Mouse (Mus musculus): ENCODE measurements around the gene Fggy.

Gene Fggy

GRCm38 (mm10) chr4:95729142-95729826 is 172.0 kb downstream of the Fggy start:
- DNase-seq (ENCODE audit: low spot score in 2 of 2), result no peak

- DNase-seq (ENCODE audit: low spot score in 2 of 2), result no peak
These were observed 173.8 kb downstream of the Fggy start for GRCm38 (mm10) chr4:95731110-95731509.

- DNase-seq (ENCODE audit: low spot score in 2 of 2), result peak in 1 of 2 experiments; percentile 7
These were observed 176.3 kb downstream of the Fggy start for GRCm38 (mm10) chr4:95733397-95734249.

GRCm38 (mm10) chr4:95735967-95736366 is 178.7 kb downstream of the Fggy start:
- DNase-seq (ENCODE audit: low spot score in 2 of 2), result no peak

GRCm38 (mm10) chr4:95736674-95737073 is 179.4 kb downstream of the Fggy start:
- DNase-seq (ENCODE audit: low spot score in 2 of 2), result no peak

GRCm38 (mm10) chr4:95738179-95738578 is 180.9 kb downstream of the Fggy start:
- DNase-seq (ENCODE audit: low spot score in 2 of 2), result no peak

- DNase-seq (ENCODE audit: low spot score in 2 of 2), result no peak
These were observed 181.4 kb downstream of the Fggy start for GRCm38 (mm10) chr4:95738725-95739124.

- DNase-seq (ENCODE audit: low spot score in 2 of 2), result no peak
These were observed 183.9 kb downstream of the Fggy start for GRCm38 (mm10) chr4:95741115-95741734.

GRCm38 (mm10) chr4:95742986-95743385 is 185.7 kb downstream of the Fggy start:
- no peak for DNase-seq (ENCODE audit: low spot score in 2 of 2)

GRCm38 (mm10) chr4:95746954-95747353 is 189.6 kb downstream of the Fggy start:
- DNase-seq (ENCODE audit: low spot score in 2 of 2), result no peak

GRCm38 (mm10) chr4:95747415-95748202 is 190.3 kb downstream of the Fggy start:
- DNase-seq (ENCODE audit: low spot score in 2 of 2), result no peak

- DNase-seq (ENCODE audit: low spot score in 2 of 2), result no peak
These were observed 192.9 kb downstream of the Fggy start for GRCm38 (mm10) chr4:95750186-95750585.

GRCm38 (mm10) chr4:95752538-95753188 is 195.4 kb downstream of the Fggy start:
- no peak for DNase-seq (ENCODE audit: low spot score in 2 of 2)

- no peak for DNase-seq (ENCODE audit: low spot score in 2 of 2)
These were observed 201.9 kb downstream of the Fggy start for GRCm38 (mm10) chr4:95759027-95759731.

GRCm38 (mm10) chr4:95765359-95765758 is 208.1 kb downstream of the Fggy start:
- DNase-seq (ENCODE audit: low spot score in 2 of 2), result no peak

- DNase-seq (ENCODE audit: low spot score in 2 of 2), result no peak
These were observed 213.2 kb downstream of the Fggy start for GRCm38 (mm10) chr4:95770469-95770868.

- no peak for DNase-seq (ENCODE audit: low spot score in 2 of 2)
These were observed 214.2 kb downstream of the Fggy start for GRCm38 (mm10) chr4:95771542-95771941.

- no peak for DNase-seq (ENCODE audit: low spot score in 2 of 2)
These were observed 214.6 kb downstream of the Fggy start for GRCm38 (mm10) chr4:95771945-95772344.

GRCm38 (mm10) chr4:95772663-95773062 is 215.4 kb downstream of the Fggy start:
- no peak for DNase-seq (ENCODE audit: low spot score in 2 of 2)

- no peak for DNase-seq (ENCODE audit: low spot score in 2 of 2)
These were observed 218.3 kb downstream of the Fggy start for GRCm38 (mm10) chr4:95775574-95775973.

GRCm38 (mm10) chr4:95777839-95778238 is 220.5 kb downstream of the Fggy start:
- no peak for DNase-seq (ENCODE audit: low spot score in 2 of 2)

Data from cerebellum, postnatal 4 days (tissue).